Mouse (Mus musculus): ENCODE measurements at regions not wholly inside any gene's neighbourhood (a gene's known extent, or its start where the extent isn't known, plus 50 kb on each side); places are given as distances from the start of the nearest gene placed in this dataset.

DNA sequence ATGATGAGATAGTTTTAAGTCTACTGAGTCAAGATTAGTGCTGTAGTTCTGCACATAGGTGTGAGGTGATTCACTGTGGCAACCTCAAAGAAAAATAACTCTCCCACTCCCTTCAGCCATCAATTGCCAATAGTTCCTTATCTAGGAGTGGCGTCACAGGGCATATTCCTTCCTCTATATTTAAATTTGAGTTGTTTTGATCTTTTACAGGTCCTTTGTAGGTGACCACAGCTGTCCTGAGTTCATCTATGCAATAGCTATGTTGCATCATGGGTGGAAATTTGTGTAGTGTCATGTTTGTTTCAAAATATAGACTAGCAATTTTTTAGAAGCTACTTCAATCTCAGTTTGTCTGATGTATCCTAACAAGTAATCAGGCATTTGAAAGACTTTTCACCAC is 177.0 kb downstream of the Tinag start:
- TF ChIP-seq CHD1 (IDR thresholded peaks at IDR 0.05; ENCODE audit: low read depth, low read length), result no peak
- TF ChIP-seq EP300 (IDR thresholded peaks at IDR 0.05; ENCODE audit: low read length), result no peak
- TF ChIP-seq USF1 (IDR thresholded peaks at IDR 0.05; ENCODE audit: low read depth, low read length), result no peak
- TF ChIP-seq RCOR1 (conservative IDR thresholded peaks at IDR 0.05; ENCODE audit: low read depth, low read length), result no peak
- TF ChIP-seq KAT2A (IDR thresholded peaks at IDR 0.05; ENCODE audit: insufficient replicate concordance, low read length), result no peak
- no peak for TF ChIP-seq CHD2 (IDR thresholded peaks at IDR 0.05; ENCODE audit: low read length)
- TF ChIP-seq ZC3H11A (IDR thresholded peaks at IDR 0.05; ENCODE audit: low read depth, low read length), result no peak
- no peak for TF ChIP-seq CTCF (conservative IDR thresholded peaks at IDR 0.05 in 1 of 2, IDR thresholded peaks at IDR 0.05 in 1 of 2; ENCODE audit: low read depth in 2 of 2, low read length in 2 of 2)
- no peak for TF ChIP-seq POLR2A (IDR thresholded peaks at IDR 0.05; ENCODE audit: low read depth, low read length)
- TF ChIP-seq POLR2AphosphoS2 (IDR thresholded peaks at IDR 0.05; ENCODE audit: low read depth, low read length), result no peak
